ENCODE assay signal across 17 mouse cellular contexts in the genomic region with DNA sequence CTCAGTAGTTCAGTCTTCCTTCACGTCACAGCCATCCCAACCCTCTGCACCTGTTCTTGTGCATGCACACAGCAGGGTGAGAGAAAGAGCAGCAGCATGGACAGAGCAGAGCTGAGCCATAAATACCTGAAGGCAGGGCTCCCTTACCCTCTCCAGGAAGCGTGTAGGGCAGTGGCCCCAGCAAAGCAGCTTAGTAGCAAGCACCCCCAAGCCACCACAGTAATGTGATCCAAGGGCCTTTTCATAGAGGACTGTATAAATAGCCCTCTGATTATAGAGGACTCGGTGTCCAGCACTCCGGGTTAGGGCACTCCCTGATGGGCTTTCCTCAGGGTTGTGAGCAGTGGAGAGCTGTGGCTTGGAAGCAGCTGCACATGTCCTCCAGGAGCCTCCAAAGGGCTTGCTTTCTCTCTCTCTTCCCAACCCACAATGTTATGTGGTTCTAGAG. TPM values are rescaled to one million over a fixed set of nuclear protein-coding genes. Genes with fewer than 3 reads are reported as not detected.
DNase-seq lines count a peak whose midpoint lies in the region; ATAC-seq and TF ChIP-seq lines count a peak whose summit lies in the region.
"Had no signal": no experiment of that assay in that cellular context is flagged by ENCODE, and none has a peak within 500 bp of the region (broad histone marks: within the 10 kb centered on the region; RNA-seq: fewer than 3 reads in every experiment).

No protein-coding gene starts in this region.

- H3K4me3 ChIP-seq in kidney, embryonic 14.5 days (ENCODE audit: low read length) = no peak overlapping the region
- no peak overlapping the region for H3K4me3 ChIP-seq in myocyte
- H3K4me3 ChIP-seq: forebrain, embryonic 15.5 days; liver, embryonic 12.5 days; neural tube, embryonic 13.5 days had no signal

- H3K9ac ChIP-seq in kidney, embryonic 14.5 days (ENCODE audit: low read depth, low read length) = no peak overlapping the region
- H3K9ac ChIP-seq: forebrain, embryonic 15.5 days; hindbrain, embryonic 14.5 days; liver, embryonic 12.5 days; neural tube, embryonic 13.5 days had no signal

- H3K9me3 ChIP-seq in kidney, embryonic 14.5 days (ENCODE audit: control insufficient read depth, low read length) = no peaks in the 10 kb centered on the region
- H3K9me3 ChIP-seq: forebrain, embryonic 15.5 days; liver, embryonic 12.5 days; neural tube, embryonic 13.5 days had no signal

- TF ChIP-seq POLR2A in myocyte (IDR thresholded peaks at IDR 0.05; ENCODE audit: insufficient read length, low read depth) = no peak

- H3K4me2 ChIP-seq in kidney, embryonic 14.5 days (replicated peaks; ENCODE audit: low read depth, low read length) = no peak overlapping the region
- no peak overlapping the region for H3K4me2 ChIP-seq in myocyte (ENCODE audit: low read depth)
- H3K4me2 ChIP-seq: forebrain, embryonic 15.5 days; hindbrain, embryonic 14.5 days; liver, embryonic 12.5 days; neural tube, embryonic 13.5 days had no signal

- H3K36me3 ChIP-seq in kidney, embryonic 14.5 days (ENCODE audit: control insufficient read depth, insufficient read depth, low read length) = no peaks in the 10 kb centered on the region
- H3K36me3 ChIP-seq in myocyte (ENCODE audit: control insufficient read depth, insufficient read depth) = no peaks in the 10 kb centered on the region
- H3K36me3 ChIP-seq: forebrain, embryonic 15.5 days; liver, embryonic 12.5 days had no signal

- no peak overlapping the region for H3ac ChIP-seq in myocyte (ENCODE audit: control insufficient read depth, insufficient read length)

- WGBS in kidney, embryonic 14.5 days = 35% methylated on average over 4 of the region's 4 CpGs

- DNase-seq in cerebellum, adult 8-10 months = peak; percentile 26
- DNase-seq in cerebellum, postnatal 10 days = no peak
- no peak for DNase-seq in kidney, postnatal 4 days
- DNase-seq in gastrocnemius, adult 8-10 months (ENCODE audit: low spot score in 2 of 2) = peak; percentile 64 to 72
- DNase-seq in layer of hippocampus, postnatal 25 days (ENCODE audit: extremely low spot score in 1 of 2, low spot score in 1 of 2) = no peak
- no peak for DNase-seq in thymus, adult 18-20 months
- DNase-seq: adrenal gland, postnatal 25 days; kidney, adult 2 months; lung, postnatal 10 days; right cerebral cortex, postnatal 4 days had no signal

- no peak overlapping the region for H3K27ac ChIP-seq in kidney, embryonic 14.5 days (ENCODE audit: low read depth, low read length)
- H3K27ac ChIP-seq: forebrain, embryonic 15.5 days; hindbrain, embryonic 14.5 days; liver, embryonic 12.5 days; neural tube, embryonic 13.5 days had no signal

- H3K27me3 ChIP-seq in kidney, embryonic 14.5 days (ENCODE audit: control insufficient read depth, insufficient read depth, low read length) = no peaks in the 10 kb centered on the region
- no peaks in the 10 kb centered on the region for H3K27me3 ChIP-seq in myocyte (ENCODE audit: control insufficient read depth, insufficient read depth, insufficient read length)
- H3K27me3 ChIP-seq: forebrain, embryonic 15.5 days; neural tube, embryonic 13.5 days had no signal

- H3K79me2 ChIP-seq in myocyte (ENCODE audit: control insufficient read depth, insufficient read depth) = peaks cover 1% of the 10 kb centered on the region

- peak; percentile 28; the same call in 1 of the 2 replicates for ATAC-seq in kidney, embryonic 14.5 days (ENCODE audit: low FRiP score, low TSS enrichment)
- ATAC-seq: activated CD4-positive, CD25-positive, alpha-beta regulatory T cell, adult 4 months; forebrain, embryonic 15.5 days; liver, embryonic 12.5 days had no signal

- H3K4me1 ChIP-seq in kidney, embryonic 14.5 days (ENCODE audit: control insufficient read depth, insufficient read depth, low read length) = peaks cover 42% of the 10 kb centered on the region

TF ChIP-seq in myocyte, 11 proteins besides CTCF, POLR2A, EP300 and RAD21:
- peak; percentile 65 for TF ChIP-seq TCF3 (IDR thresholded peaks at IDR 0.05; ENCODE audit: insufficient read length, low read depth)
- peak; percentile 12 to 84 (median 73) for TF ChIP-seq MYOG (IDR thresholded peaks at IDR 0.05; ENCODE audit: control insufficient read depth in 1 of 3, insufficient read depth in 1 of 3, insufficient read length in 2 of 3, low read depth in 2 of 3)
- TF ChIP-seq MYOD1 (IDR thresholded peaks at IDR 0.05; ENCODE audit: control insufficient read depth in 1 of 3, insufficient read length in 2 of 3, low read depth in 2 of 3) = peak in 2 of 3 experiments; percentile 50 to 73
- TF ChIP-seq TCF12 (IDR thresholded peaks at IDR 0.05; ENCODE audit: insufficient read depth, poor library complexity, severe bottlenecking) = peak; percentile 49
- TF ChIP-seq E2F4 (IDR thresholded peaks at IDR 0.05; ENCODE audit: insufficient read depth) = no peak
- TF ChIP-seq POLR2AphosphoS2 (IDR thresholded peaks at IDR 0.05; ENCODE audit: insufficient read length, low read depth) = no peak

RNA-seq across cellular contexts. Expression of a gene that starts 40.0 kb away (rescaled TPM):
- polyA plus RNA-seq in kidney, embryonic 14.5 days (2014; fragmentation: Nextera tagmentation; extraction: Ambion mirVana) = 10.4 and 11.0 TPM in 2 replicates
- 10 to 100 TPM; 43.8 to 49.3 (median 48.3) TPM for total RNA-seq in gastrocnemius, adult 8-10 months (2022)
- polyA plus RNA-seq in myocyte (2012; fragmentation: generic; extraction: Trizol) = 22.1 TPM
- total RNA-seq in layer of hippocampus, postnatal 25 days (2021) = 10 to 100 TPM; 28.0 to 30.5 TPM

Comparison
In these comparisons a context has a peak if more than half of its experiments do, and no peak if none do; other contexts are left out.
1. DNase-seq: peak in cerebellum, adult 8-10 months (single experiment) and gastrocnemius, adult 8-10 months (2 of 2); none in cerebellum, postnatal 10 days (0 of 2), kidney, postnatal 4 days (0 of 2), layer of hippocampus, postnatal 25 days (0 of 2) and thymus, adult 18-20 months (0 of 2).